15 mouse cellular contexts compared by ENCODE assay signal in genomic region chr16:11389324-11389723, GRCm38 (mm10).
"Had no signal": no experiment of that assay in that cellular context is flagged by ENCODE, and none has a peak within 500 bp of the region (broad histone marks: within the 10 kb centered on the region; RNA-seq: fewer than 3 reads in every experiment).

No protein-coding gene starts in this region.

- H3K4me1 ChIP-seq: midbrain, embryonic 13.5 days; midbrain, embryonic 15.5 days; neural tube, embryonic 12.5 days; stomach, embryonic 15.5 days had no signal

- H3K27me3 ChIP-seq: megakaryocyte, embryonic 14.5 days; midbrain, embryonic 13.5 days; midbrain, embryonic 15.5 days; neural tube, embryonic 12.5 days; stomach, embryonic 15.5 days had no signal

- H3K4me3 ChIP-seq: megakaryocyte, embryonic 14.5 days; midbrain, embryonic 13.5 days; midbrain, embryonic 15.5 days; neural tube, embryonic 12.5 days; stomach, embryonic 15.5 days had no signal

- H3K9me3 ChIP-seq: megakaryocyte, embryonic 14.5 days; midbrain, embryonic 13.5 days; midbrain, embryonic 15.5 days; neural tube, embryonic 12.5 days; stomach, embryonic 15.5 days had no signal

- DNase-seq: lung, adult 18-20 months; lung, embryonic 14.5 days; lung, postnatal 10 days; right cerebral cortex, postnatal 14 days; thymus, adult 2 months; thymus, postnatal 25 days; thymus, postnatal 4 days had no signal

- H3K9ac ChIP-seq: lung, embryonic 14.5 days; midbrain, embryonic 13.5 days; midbrain, embryonic 15.5 days; neural tube, embryonic 12.5 days; stomach, embryonic 15.5 days had no signal

- H3K27ac ChIP-seq: macrophage; midbrain, embryonic 13.5 days; midbrain, embryonic 15.5 days; neural tube, embryonic 12.5 days; stomach, embryonic 15.5 days; stomach, postnatal 0 days had no signal

- ATAC-seq: midbrain, embryonic 13.5 days; midbrain, embryonic 15.5 days had no signal

- H3K4me2 ChIP-seq: lung, embryonic 14.5 days; midbrain, embryonic 11.5 days; midbrain, embryonic 13.5 days; midbrain, embryonic 15.5 days; neural tube, embryonic 12.5 days; stomach, embryonic 15.5 days had no signal

- H3K36me3 ChIP-seq: midbrain, embryonic 13.5 days; midbrain, embryonic 15.5 days; neural tube, embryonic 12.5 days; stomach, embryonic 15.5 days had no signal
